9 mouse cellular contexts compared by ENCODE assay signal in genomic region chr7:128251946-128252345, GRCm38 (mm10). TPM values are rescaled to one million over a fixed set of nuclear protein-coding genes. Genes with fewer than 3 reads are reported as not detected.
DNase-seq lines count a peak whose midpoint lies in the region; ATAC-seq and TF ChIP-seq lines count a peak whose summit lies in the region.
"Had no signal": no experiment of that assay in that cellular context is flagged by ENCODE, and none has a peak within 500 bp of the region (broad histone marks: within the 10 kb centered on the region; RNA-seq: fewer than 3 reads in every experiment).

No protein-coding gene starts in this region.

- peak overlapping the region; percentile 25; the same call in 1 of the 2 replicates for H3K9ac ChIP-seq in kidney, embryonic 15.5 days
- peak overlapping the region; percentile 41; the same call in 1 of the 2 replicates for H3K9ac ChIP-seq in embryonic facial prominence, embryonic 13.5 days
- no peak overlapping the region for H3K9ac ChIP-seq in intestine, postnatal 0 days (ENCODE audit: low read depth, low read length)
- H3K9ac ChIP-seq in stomach, embryonic 16.5 days (ENCODE audit: low read length): peak overlapping the region; percentile 57

- DNase-seq in kidney, postnatal 10 days: no peak
- DNase-seq in adrenal gland, postnatal 25 days: no peak
- no peak for DNase-seq in right cerebral cortex, postnatal 10 days (ENCODE audit: low spot score in 2 of 2)
- DNase-seq in left cerebral cortex, adult 18-20 months (ENCODE audit: low spot score in 2 of 2): no peak

- TF ChIP-seq CTCF in intestine, postnatal 0 days (IDR thresholded peaks at IDR 0.05; ENCODE audit: low read depth): no peak

- no peaks in the 10 kb centered on the region for H3K27me3 ChIP-seq in kidney, embryonic 15.5 days
- no peaks in the 10 kb centered on the region for H3K27me3 ChIP-seq in embryonic facial prominence, embryonic 13.5 days
- no peaks in the 10 kb centered on the region for H3K27me3 ChIP-seq in intestine, postnatal 0 days (replicated peaks; ENCODE audit: control insufficient read depth, insufficient read depth, low read length)
- no peaks in the 10 kb centered on the region for H3K27me3 ChIP-seq in stomach, embryonic 16.5 days (ENCODE audit: control insufficient read depth, insufficient read depth, low read length)

- peaks cover 25% of the 10 kb centered on the region for H3K4me1 ChIP-seq in kidney, embryonic 15.5 days
- H3K4me1 ChIP-seq in embryonic facial prominence, embryonic 13.5 days: peaks cover 30% of the 10 kb centered on the region
- 0 out of 2 replicates have a peak, but pooled peaks cover 6% of the 10 kb centered on the region for H3K4me1 ChIP-seq in intestine, postnatal 0 days (replicated peaks; ENCODE audit: control insufficient read depth, insufficient read depth, low read length)
- peaks cover 12% of the 10 kb centered on the region for H3K4me1 ChIP-seq in stomach, embryonic 16.5 days (ENCODE audit: control insufficient read depth, insufficient read depth, low read length)

- peaks cover 35% of the 10 kb centered on the region; the same call in 1 of the 2 replicates for H3K36me3 ChIP-seq in kidney, embryonic 15.5 days
- peaks cover 31% of the 10 kb centered on the region for H3K36me3 ChIP-seq in embryonic facial prominence, embryonic 13.5 days
- H3K36me3 ChIP-seq in intestine, postnatal 0 days (ENCODE audit: control insufficient read depth, insufficient read depth): peaks cover 19% of the 10 kb centered on the region; the same call in 1 of the 2 replicates
- H3K36me3 ChIP-seq in stomach, embryonic 16.5 days (ENCODE audit: control insufficient read depth, insufficient read depth, low read length): peaks cover 12% of the 10 kb centered on the region; the same call in 1 of the 2 replicates

- H3K4me3 ChIP-seq in kidney, embryonic 15.5 days (replicated peaks): peak overlapping the region; percentile 33
- peak overlapping the region; percentile 29 for H3K4me3 ChIP-seq in embryonic facial prominence, embryonic 13.5 days
- no peak overlapping the region for H3K4me3 ChIP-seq in intestine, postnatal 0 days (ENCODE audit: low read depth, low read length)
- H3K4me3 ChIP-seq in stomach, embryonic 16.5 days (replicated peaks; ENCODE audit: low read length): 0 out of 2 replicates have a peak overlapping the region, but pooled peaks have one; percentile 0

- H3K9me3 ChIP-seq in kidney, embryonic 15.5 days (replicated peaks): no peaks in the 10 kb centered on the region
- H3K9me3 ChIP-seq in embryonic facial prominence, embryonic 13.5 days: no peaks in the 10 kb centered on the region
- no peaks in the 10 kb centered on the region for H3K9me3 ChIP-seq in intestine, postnatal 0 days (ENCODE audit: control insufficient read depth)
- H3K9me3 ChIP-seq in stomach, embryonic 16.5 days (replicated peaks; ENCODE audit: control insufficient read depth, low read length): no peaks in the 10 kb centered on the region

- no peak for ATAC-seq in kidney, embryonic 15.5 days (replicated peaks; ENCODE audit: low FRiP score)
- no peak for ATAC-seq in embryonic facial prominence, embryonic 13.5 days (ENCODE audit: insufficient number of reproducible peaks, insufficient read depth, low FRiP score, low TSS enrichment, low read depth)
- no peak for ATAC-seq in intestine, postnatal 0 days
- ATAC-seq in stomach, embryonic 16.5 days (ENCODE audit: insufficient read depth, low FRiP score): no peak

- H3K27ac ChIP-seq in kidney, embryonic 15.5 days: no peak overlapping the region
- H3K27ac ChIP-seq in embryonic facial prominence, embryonic 13.5 days: no peak overlapping the region
- H3K27ac ChIP-seq in intestine, postnatal 0 days (ENCODE audit: low read depth, low read length): no peak overlapping the region
- no peak overlapping the region for H3K27ac ChIP-seq in stomach, embryonic 16.5 days (ENCODE audit: low read length)

- H3K4me2 ChIP-seq in kidney, embryonic 15.5 days: peak overlapping the region; percentile 57
- peak overlapping the region; percentile 50 for H3K4me2 ChIP-seq in embryonic facial prominence, embryonic 13.5 days
- peak overlapping the region; percentile 17; the same call in 1 of the 2 replicates for H3K4me2 ChIP-seq in intestine, postnatal 0 days (replicated peaks; ENCODE audit: low read depth)
- H3K4me2 ChIP-seq in stomach, embryonic 16.5 days (ENCODE audit: low read depth, low read length): peak overlapping the region; percentile 27

- 45% methylated on average over 12 of the region's 12 CpGs for WGBS in kidney, embryonic 15.5 days
- WGBS in embryonic facial prominence, embryonic 13.5 days: 48% methylated on average over 12 of the region's 12 CpGs
- 48% methylated on average over 12 of the region's 12 CpGs for WGBS in intestine, postnatal 0 days
- WGBS in stomach, embryonic 16.5 days: 46% methylated on average over 12 of the region's 12 CpGs

RNA-seq across cellular contexts. Expression of gene Tgfb1i1, which starts 5.3 kb away (rescaled TPM):
- polyA plus RNA-seq in kidney, embryonic 15.5 days (2015; fragmentation: Nextera tagmentation; extraction: Ambion mirVana): 77.2 and 107 TPM in 2 replicates
- polyA plus RNA-seq in embryonic facial prominence, embryonic 13.5 days (2015; fragmentation: Nextera tagmentation; extraction: Ambion mirVana): 50.4 and 52.5 TPM in 2 replicates
- 111 and 113 TPM in 2 replicates for polyA plus RNA-seq in intestine, postnatal 0 days (2015; fragmentation: Nextera tagmentation; extraction: Ambion mirVana)
- 234 and 250 TPM in 2 replicates for polyA plus RNA-seq in stomach, embryonic 16.5 days (2015; fragmentation: Nextera tagmentation; extraction: Ambion mirVana)
- total RNA-seq in adrenal gland, postnatal 25 days (2021): 20.2 and 23.0 TPM in 2 replicates
- 10 to 100 TPM; 21.6 to 22.8 TPM for total RNA-seq in left cerebral cortex, adult 18-20 months (2021)

RNA-seq across cellular contexts. Expression of gene Slc5a2, which starts 13.5 kb away (rescaled TPM):
- 5.6 and 8.4 TPM in 2 replicates for polyA plus RNA-seq in kidney, embryonic 15.5 days (2015; fragmentation: Nextera tagmentation; extraction: Ambion mirVana)
- polyA plus RNA-seq in embryonic facial prominence, embryonic 13.5 days (2015; fragmentation: Nextera tagmentation; extraction: Ambion mirVana): 0.42 TPM in 1 of 2 replicates, not detected in the other
- not detected in 2 replicates for polyA plus RNA-seq in intestine, postnatal 0 days (2015; fragmentation: Nextera tagmentation; extraction: Ambion mirVana)
- polyA plus RNA-seq in stomach, embryonic 16.5 days (2015; fragmentation: Nextera tagmentation; extraction: Ambion mirVana): 0.67 and 0.72 TPM in 2 replicates
- not detected in 2 replicates for total RNA-seq in adrenal gland, postnatal 25 days (2021)
- total RNA-seq in left cerebral cortex, adult 18-20 months (2021): not detected
- total RNA-seq: gastrocnemius, postnatal 4 days had no signal

RNA-seq across cellular contexts. Expression of gene 9130023H24Rik, which starts 14.1 kb away (rescaled TPM):
- polyA plus RNA-seq in kidney, embryonic 15.5 days (2015; fragmentation: Nextera tagmentation; extraction: Ambion mirVana): 8.3 and 8.7 TPM in 2 replicates
- polyA plus RNA-seq in embryonic facial prominence, embryonic 13.5 days (2015; fragmentation: Nextera tagmentation; extraction: Ambion mirVana): 8.8 and 9.3 TPM in 2 replicates
- polyA plus RNA-seq in intestine, postnatal 0 days (2015; fragmentation: Nextera tagmentation; extraction: Ambion mirVana): 3.6 and 4.2 TPM in 2 replicates
- polyA plus RNA-seq in stomach, embryonic 16.5 days (2015; fragmentation: Nextera tagmentation; extraction: Ambion mirVana): 6.9 and 7.4 TPM in 2 replicates
- total RNA-seq in adrenal gland, postnatal 25 days (2021): 9.1 and 10.3 TPM in 2 replicates
- 1 to 10 TPM; 2.9 to 3.6 TPM for total RNA-seq in left cerebral cortex, adult 18-20 months (2021)

RNA-seq across cellular contexts. Expression of gene Armc5, which starts 14.8 kb away (rescaled TPM):
- 19.1 and 21.1 TPM in 2 replicates for polyA plus RNA-seq in kidney, embryonic 15.5 days (2015; fragmentation: Nextera tagmentation; extraction: Ambion mirVana)
- 16.3 and 17.7 TPM in 2 replicates for polyA plus RNA-seq in embryonic facial prominence, embryonic 13.5 days (2015; fragmentation: Nextera tagmentation; extraction: Ambion mirVana)
- 12.1 and 14.0 TPM in 2 replicates for polyA plus RNA-seq in intestine, postnatal 0 days (2015; fragmentation: Nextera tagmentation; extraction: Ambion mirVana)
- polyA plus RNA-seq in stomach, embryonic 16.5 days (2015; fragmentation: Nextera tagmentation; extraction: Ambion mirVana): 14.0 and 14.5 TPM in 2 replicates
- 19.3 and 20.5 TPM in 2 replicates for total RNA-seq in adrenal gland, postnatal 25 days (2021)
- total RNA-seq in left cerebral cortex, adult 18-20 months (2021): 10 to 100 TPM; 12.2 to 14.7 TPM

RNA-seq across cellular contexts. Expression of gene Cox6a2, which starts 45.8 kb away (rescaled TPM):
- 5.1 and 11.1 TPM in 2 replicates for polyA plus RNA-seq in kidney, embryonic 15.5 days (2015; fragmentation: Nextera tagmentation; extraction: Ambion mirVana)
- polyA plus RNA-seq in embryonic facial prominence, embryonic 13.5 days (2015; fragmentation: Nextera tagmentation; extraction: Ambion mirVana): 2.6 and 5.1 TPM in 2 replicates
- 0.24 and 0.90 TPM in 2 replicates for polyA plus RNA-seq in intestine, postnatal 0 days (2015; fragmentation: Nextera tagmentation; extraction: Ambion mirVana)
- polyA plus RNA-seq in stomach, embryonic 16.5 days (2015; fragmentation: Nextera tagmentation; extraction: Ambion mirVana): 1.2 and 35.0 TPM in 2 replicates
- total RNA-seq in adrenal gland, postnatal 25 days (2021): 2.8 and 5.0 TPM in 2 replicates
- total RNA-seq in left cerebral cortex, adult 18-20 months (2021): 10 to 100 TPM in 1 of 2 experiments, 1 to 10 TPM in 1; 7.5 to 10.4 TPM
